Mouse (Mus musculus): ENCODE measurements around the gene Lep. TPM values are rescaled to one million over a fixed set of nuclear protein-coding genes. Genes with fewer than 3 reads are reported as not detected.
A peak's percentile ranks its signal among the peaks of the same experiment; 100 is the strongest.

Gene Lep
- polyA plus RNA-seq, 1 experiment = not detected

DNA sequence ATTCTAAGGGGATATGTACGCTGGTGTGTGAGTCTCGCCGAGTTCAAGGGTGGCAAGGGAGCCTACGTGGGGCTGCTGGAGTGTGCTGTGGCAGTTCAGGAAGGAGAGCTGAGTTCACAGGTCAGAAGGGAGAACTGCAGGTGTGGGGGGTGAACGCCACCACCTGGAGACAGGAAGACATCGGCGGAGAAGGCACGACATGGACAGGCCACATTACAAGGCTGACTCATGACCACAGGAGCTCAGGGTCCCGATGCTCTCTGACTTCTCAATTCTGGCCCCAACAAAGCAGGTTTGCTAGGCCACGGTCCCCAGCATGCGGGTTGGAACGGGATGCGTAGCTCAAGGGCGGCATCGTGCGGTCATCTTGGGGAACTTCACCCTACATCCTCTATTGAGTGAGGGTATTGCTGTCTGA lies 36.0 kb upstream of the Lep start:
- Histone ChIP-seq H3K4me1 (ENCODE audit: control insufficient read depth, insufficient read depth, low read length) (no peaks in the 10 kb centered on the region), H3K27ac (ENCODE audit: insufficient read depth, low read length) (no peak overlapping the region), H3K4me3 (ENCODE audit: insufficient read depth, low read length) (no peak overlapping the region)
- TF ChIP-seq CTCF (IDR thresholded peaks at IDR 0.05; ENCODE audit: borderline replicate concordance, insufficient read depth, low read length) (peak; percentile 96), POLR2A (IDR thresholded peaks at IDR 0.05; ENCODE audit: low read depth, low read length) (no peak)

DNA sequence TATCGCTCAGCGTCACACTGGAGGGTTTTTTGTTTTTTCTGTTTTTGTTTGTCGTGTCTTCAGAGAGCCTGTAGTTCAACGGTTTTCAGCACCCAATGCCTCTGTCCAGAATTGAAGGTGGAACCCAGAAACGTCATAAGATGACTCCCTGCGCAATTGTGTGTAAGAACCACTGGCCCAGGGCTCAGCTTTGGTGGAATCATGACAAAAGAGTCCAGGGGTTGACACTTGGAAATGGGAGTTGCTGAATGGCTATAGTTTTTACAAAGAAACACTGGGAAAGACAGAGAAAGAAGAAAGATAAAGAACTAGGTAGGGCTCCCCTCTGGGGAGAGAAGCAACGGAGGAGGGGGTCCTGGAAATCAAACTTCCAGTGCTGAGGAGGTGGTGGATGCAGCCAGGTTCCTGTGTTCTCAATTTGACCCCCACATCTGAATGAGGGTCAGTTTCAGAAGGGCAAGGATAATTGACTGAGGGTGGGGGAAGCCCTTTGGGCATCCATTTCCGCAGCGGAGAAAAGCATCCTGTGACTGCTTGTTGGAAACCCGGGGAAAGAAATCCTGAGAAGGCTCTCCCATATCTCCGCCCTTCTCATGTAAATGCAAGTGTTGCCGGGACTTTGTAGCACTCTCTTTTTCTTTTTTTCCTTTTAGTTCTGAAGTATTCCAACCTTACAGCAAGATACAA lies 34.1 kb upstream of the Lep start:
- H3K4me3 ChIP-seq (ENCODE audit: insufficient read depth, low read length) = no peak overlapping the region
- no peaks in the 10 kb centered on the region for H3K4me1 ChIP-seq (ENCODE audit: control insufficient read depth, insufficient read depth, low read length)
- no peak overlapping the region for H3K27ac ChIP-seq (ENCODE audit: insufficient read depth, low read length)
- no peak for TF ChIP-seq POLR2A (IDR thresholded peaks at IDR 0.05; ENCODE audit: low read depth, low read length)
- no peak for TF ChIP-seq CTCF (IDR thresholded peaks at IDR 0.05; ENCODE audit: borderline replicate concordance, insufficient read depth, low read length)

DNA sequence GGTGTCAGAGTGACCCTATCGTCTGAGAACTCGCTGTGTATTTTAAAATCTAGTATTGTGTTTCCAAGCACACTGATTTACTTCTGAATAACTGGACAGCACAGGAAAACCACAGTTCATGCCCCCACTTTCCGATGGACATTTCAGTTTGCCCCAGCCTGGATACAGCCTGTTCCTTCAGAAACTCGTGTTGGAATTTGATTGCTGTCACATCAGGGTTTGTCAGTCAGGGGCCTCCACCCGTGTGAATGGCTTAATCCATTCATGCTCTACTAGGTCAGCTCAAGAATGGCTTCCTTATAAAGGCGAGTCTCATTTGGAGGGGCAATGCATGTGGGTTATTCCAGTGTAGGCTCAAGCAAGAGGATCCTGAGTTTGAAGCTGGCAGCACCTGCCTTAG lies 33.3 kb upstream of the Lep start:
- Histone ChIP-seq H3K27ac (ENCODE audit: insufficient read depth, low read length) (no peak overlapping the region), H3K4me3 (ENCODE audit: insufficient read depth, low read length) (no peak overlapping the region), H3K4me1 (ENCODE audit: control insufficient read depth, insufficient read depth, low read length) (no peaks in the 10 kb centered on the region)
- TF ChIP-seq POLR2A (IDR thresholded peaks at IDR 0.05; ENCODE audit: low read depth, low read length) (no peak), CTCF (IDR thresholded peaks at IDR 0.05; ENCODE audit: borderline replicate concordance, insufficient read depth, low read length) (no peak)

DNA sequence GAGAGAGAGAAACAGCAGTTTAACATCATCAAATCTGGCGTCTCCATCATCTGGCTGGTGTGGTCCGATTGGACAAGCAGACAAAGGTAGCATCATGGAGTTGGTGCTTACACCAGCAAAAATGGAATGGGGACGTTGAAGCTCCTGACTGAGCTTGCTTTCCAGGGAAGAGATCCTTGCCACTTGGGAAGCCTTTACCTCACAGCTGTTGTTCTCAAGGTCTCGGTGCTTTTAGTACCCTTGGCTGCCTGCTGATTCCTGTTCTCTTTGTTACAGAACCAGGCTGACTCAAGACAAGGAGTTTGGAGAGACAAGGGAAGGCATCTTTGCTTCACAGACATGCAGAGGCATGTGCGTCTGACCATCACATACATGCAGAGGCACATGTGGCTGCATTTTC lies 31.9 kb upstream of the Lep start:
- no peak for TF ChIP-seq CTCF (IDR thresholded peaks at IDR 0.05; ENCODE audit: borderline replicate concordance, insufficient read depth, low read length)
- TF ChIP-seq POLR2A (IDR thresholded peaks at IDR 0.05; ENCODE audit: low read depth, low read length) = no peak
- no peak overlapping the region for H3K4me3 ChIP-seq (ENCODE audit: insufficient read depth, low read length)

DNA sequence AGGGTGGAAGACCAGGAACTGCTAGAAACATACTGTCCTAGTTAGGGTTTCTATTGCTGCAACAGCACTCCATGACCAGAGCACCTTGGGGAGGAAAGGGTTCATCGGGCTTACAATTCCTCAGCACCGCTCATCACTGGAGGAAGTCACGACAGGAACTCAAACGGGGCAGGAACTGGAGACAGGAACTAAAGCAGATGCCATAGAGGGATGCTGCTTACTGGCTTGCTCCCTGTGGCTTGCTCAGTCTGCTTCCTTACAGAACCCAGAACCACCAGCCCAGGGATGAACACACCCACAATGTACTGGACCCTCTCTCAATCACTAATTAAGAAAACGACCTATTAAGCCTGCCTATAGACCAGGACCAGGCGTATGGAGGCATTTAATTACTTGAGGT lies 30.5 kb upstream of the Lep start:
- Histone ChIP-seq H3K27ac (ENCODE audit: insufficient read depth, low read length) (no peak overlapping the region), H3K4me1 (ENCODE audit: control insufficient read depth, insufficient read depth, low read length) (no peaks in the 10 kb centered on the region), H3K4me3 (ENCODE audit: insufficient read depth, low read length) (no peak overlapping the region)
- TF ChIP-seq POLR2A (IDR thresholded peaks at IDR 0.05; ENCODE audit: low read depth, low read length) = no peak
- TF ChIP-seq CTCF (IDR thresholded peaks at IDR 0.05; ENCODE audit: borderline replicate concordance, insufficient read depth, low read length) = no peak

More for the DNA sequence above, 31.9 kb upstream of the Lep start:
- H3K27ac ChIP-seq (ENCODE audit: insufficient read depth, low read length) = no peak overlapping the region
- no peaks in the 10 kb centered on the region for H3K4me1 ChIP-seq (ENCODE audit: control insufficient read depth, insufficient read depth, low read length)

DNA sequence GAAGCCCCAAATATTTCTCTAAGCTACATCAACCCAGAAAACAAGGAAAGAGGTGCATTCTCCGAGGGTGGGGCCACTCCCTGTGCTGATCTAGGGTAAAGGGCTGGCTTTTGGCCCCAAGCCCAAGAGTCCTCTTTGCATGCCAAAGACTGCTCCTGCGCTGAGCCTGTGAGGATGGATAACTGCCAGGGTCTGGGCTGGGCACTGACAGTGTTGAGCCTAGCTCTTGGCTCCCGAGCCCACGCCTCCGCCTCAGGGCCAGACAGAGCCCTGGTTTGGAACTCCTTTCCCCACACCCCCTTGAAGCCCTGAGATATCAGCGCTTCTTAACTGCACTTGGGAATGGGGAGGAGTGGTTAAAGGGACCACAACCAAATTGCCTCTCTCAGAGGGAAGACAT lies 28.8 kb upstream of the Lep start:
- H3K4me1 ChIP-seq (ENCODE audit: control insufficient read depth, insufficient read depth, low read length) = no peaks in the 10 kb centered on the region
- TF ChIP-seq POLR2A (IDR thresholded peaks at IDR 0.05; ENCODE audit: low read depth, low read length) (no peak), CTCF (IDR thresholded peaks at IDR 0.05; ENCODE audit: borderline replicate concordance, insufficient read depth, low read length) (no peak)
- H3K27ac ChIP-seq (ENCODE audit: insufficient read depth, low read length) = no peak overlapping the region
- H3K4me3 ChIP-seq (ENCODE audit: insufficient read depth, low read length) = no peak overlapping the region

DNA sequence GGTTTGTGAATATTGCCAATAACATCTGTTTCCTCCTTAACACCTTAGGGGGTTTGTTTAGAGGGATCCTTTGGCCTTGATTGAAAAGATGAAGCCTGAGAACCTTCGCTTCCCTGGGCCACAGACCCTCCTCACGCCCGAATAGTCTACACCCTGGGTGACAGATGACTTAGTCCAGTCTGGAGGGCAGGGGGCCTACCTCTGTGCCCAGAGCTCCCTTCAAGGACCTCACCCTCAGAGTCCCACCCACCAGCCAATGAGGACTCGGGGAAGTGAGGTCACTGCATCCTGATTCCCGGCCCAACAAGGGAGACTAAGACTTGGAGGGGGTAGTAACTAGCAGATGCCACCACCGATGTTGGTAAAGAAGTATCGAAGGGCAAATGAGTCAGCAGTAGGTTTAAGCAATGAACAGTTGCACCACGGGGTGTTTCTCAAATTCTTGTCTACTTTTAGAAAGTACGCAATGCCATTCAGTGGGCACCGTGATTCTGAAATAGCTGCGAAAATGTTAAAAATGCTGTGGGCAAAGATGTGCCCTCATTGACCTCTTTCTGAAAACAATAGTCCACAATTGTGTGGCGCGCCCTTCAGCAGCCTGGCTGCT lies 28.2 kb upstream of the Lep start:
- Histone ChIP-seq H3K4me1 (ENCODE audit: control insufficient read depth, insufficient read depth, low read length) (no peaks in the 10 kb centered on the region; the same call in 1 of the 2 replicates), H3K27ac (ENCODE audit: insufficient read depth, low read length) (no peak overlapping the region), H3K4me3 (ENCODE audit: insufficient read depth, low read length) (no peak overlapping the region)
- no peak for TF ChIP-seq CTCF (IDR thresholded peaks at IDR 0.05; ENCODE audit: borderline replicate concordance, insufficient read depth, low read length)
- TF ChIP-seq POLR2A (IDR thresholded peaks at IDR 0.05; ENCODE audit: low read depth, low read length) = no peak

DNA sequence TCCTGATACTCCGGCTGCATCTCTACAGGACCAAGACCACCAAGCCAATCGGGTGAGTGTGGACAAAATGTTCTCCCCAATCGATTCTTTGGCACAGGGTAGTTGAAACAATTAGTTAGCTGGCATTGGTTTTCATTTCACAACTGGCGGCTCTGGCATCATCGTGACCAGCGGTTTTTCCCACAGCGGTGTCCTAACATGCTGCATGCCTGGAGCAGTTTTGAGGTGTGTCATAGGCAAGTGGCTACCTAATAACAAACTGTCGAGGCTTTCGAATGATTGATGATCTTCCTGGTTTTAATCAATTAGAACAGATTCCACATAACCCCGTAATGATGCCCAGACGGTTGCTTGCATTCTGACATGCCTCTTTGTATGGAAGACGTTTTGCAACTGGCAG lies 27.6 kb upstream of the Lep start:
- H3K27ac ChIP-seq (ENCODE audit: insufficient read depth, low read length) = no peak overlapping the region
- TF ChIP-seq POLR2A (IDR thresholded peaks at IDR 0.05; ENCODE audit: low read depth, low read length) (no peak), CTCF (IDR thresholded peaks at IDR 0.05; ENCODE audit: borderline replicate concordance, insufficient read depth, low read length) (no peak)

DNA sequence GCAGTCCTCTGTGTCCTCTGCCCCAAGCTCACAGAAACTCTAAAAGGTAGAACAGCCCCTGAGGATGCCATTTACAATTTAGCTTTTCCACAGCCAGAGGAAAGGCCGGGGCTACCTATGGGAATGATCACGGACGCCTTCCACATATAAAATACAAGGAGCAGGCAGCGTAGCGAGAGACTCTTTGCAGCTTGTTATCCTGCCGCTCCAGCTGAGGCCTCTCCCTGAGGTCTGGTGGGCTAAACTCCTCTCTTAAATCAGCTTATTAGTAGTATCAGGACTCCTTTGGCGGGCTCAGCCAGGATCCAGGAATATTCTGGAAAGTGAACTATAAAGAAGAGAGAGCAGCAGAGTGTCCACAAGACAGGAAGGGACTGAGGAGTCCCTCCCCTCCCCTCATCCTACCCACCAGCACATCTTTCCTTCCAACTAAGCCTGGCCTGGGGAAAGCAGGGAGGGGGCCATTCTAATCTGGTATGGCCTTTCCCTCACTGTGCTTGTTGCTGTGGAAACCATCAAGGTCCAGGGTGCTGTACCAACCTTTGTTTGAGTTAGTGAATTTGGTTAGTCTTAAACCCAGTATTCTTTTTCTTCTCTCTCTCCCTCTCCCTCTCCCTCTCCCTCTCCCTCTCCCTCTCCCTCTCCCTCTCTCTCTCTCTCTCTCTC lies 25.9 kb upstream of the Lep start:
- no peak overlapping the region for H3K27ac ChIP-seq (ENCODE audit: insufficient read depth, low read length)
- no peaks in the 10 kb centered on the region; the same call in 1 of the 2 replicates for H3K4me1 ChIP-seq (ENCODE audit: control insufficient read depth, insufficient read depth, low read length)
- no peak overlapping the region for H3K4me3 ChIP-seq (ENCODE audit: insufficient read depth, low read length)
- no peak for TF ChIP-seq CTCF (IDR thresholded peaks at IDR 0.05; ENCODE audit: borderline replicate concordance, insufficient read depth, low read length)
- no peak for TF ChIP-seq POLR2A (IDR thresholded peaks at IDR 0.05; ENCODE audit: low read depth, low read length)

More for the DNA sequence above, 27.6 kb upstream of the Lep start:
- no peaks in the 10 kb centered on the region; the same call in 1 of the 2 replicates for H3K4me1 ChIP-seq (ENCODE audit: control insufficient read depth, insufficient read depth, low read length)
- H3K4me3 ChIP-seq (ENCODE audit: insufficient read depth, low read length) = no peak overlapping the region

DNA sequence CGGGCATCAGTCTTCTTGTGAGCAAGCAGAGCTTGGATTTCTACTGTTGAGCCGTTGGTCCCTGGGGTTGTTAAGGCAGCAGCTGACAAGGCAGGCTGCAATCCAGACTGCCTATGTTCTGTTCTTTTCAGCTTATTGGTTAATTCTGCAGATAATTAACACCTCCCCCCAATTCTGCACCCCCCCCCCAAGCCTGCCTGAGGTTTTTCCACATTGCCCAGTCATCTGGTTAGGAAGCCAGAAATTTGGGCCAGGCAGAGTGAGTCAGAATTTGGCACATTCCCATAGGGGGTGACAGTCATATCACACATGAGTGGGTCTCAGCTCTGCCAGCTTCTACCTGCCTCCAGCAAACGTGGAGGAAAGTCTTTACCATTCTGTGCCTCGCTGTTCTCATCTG lies 23.3 kb upstream of the Lep start:
- no peak for TF ChIP-seq POLR2A (IDR thresholded peaks at IDR 0.05; ENCODE audit: low read depth, low read length)
- TF ChIP-seq CTCF (IDR thresholded peaks at IDR 0.05; ENCODE audit: borderline replicate concordance, insufficient read depth, low read length) = no peak
- Histone ChIP-seq H3K4me1 (ENCODE audit: control insufficient read depth, insufficient read depth, low read length) (no peaks in the 10 kb centered on the region; the same call in 1 of the 2 replicates), H3K4me3 (ENCODE audit: insufficient read depth, low read length) (no peak overlapping the region), H3K27ac (ENCODE audit: insufficient read depth, low read length) (no peak overlapping the region)

Measured in embryonic fibroblast, embryonic 13.5 days (primary cell).